ENCODE assay signal across 26 mouse cellular contexts in genomic region chr3:51387134-51387451, GRCm38 (mm10). TPM values are rescaled to one million over a fixed set of nuclear protein-coding genes. Genes with fewer than 3 reads are reported as not detected.
"Had no signal": no experiment of that assay in that cellular context is flagged by ENCODE, and none has a peak within 500 bp of the region (broad histone marks: within the 10 kb centered on the region; RNA-seq: fewer than 3 reads in every experiment).

No protein-coding gene starts in this region.

- H3K36me3 ChIP-seq: heart, embryonic 13.5 days; heart, embryonic 15.5 days; hindbrain, embryonic 10.5 days; hindbrain, embryonic 12.5 days; kidney, embryonic 15.5 days; limb, embryonic 13.5 days; limb, embryonic 15.5 days had no signal

- ATAC-seq: forebrain, postnatal 0 days; intestine, embryonic 16.5 days had no signal

- H3K4me3 ChIP-seq: heart, adult 2 months; heart, embryonic 13.5 days; heart, embryonic 15.5 days; hindbrain, embryonic 10.5 days; hindbrain, embryonic 12.5 days; kidney, embryonic 15.5 days; limb, embryonic 13.5 days; limb, embryonic 15.5 days had no signal

- H3K27ac ChIP-seq: heart, adult 2 months; heart, embryonic 13.5 days; heart, embryonic 15.5 days; hindbrain, embryonic 10.5 days; hindbrain, embryonic 12.5 days; hindbrain, embryonic 14.5 days; kidney, embryonic 15.5 days; kidney, postnatal 0 days; limb, embryonic 13.5 days; limb, embryonic 15.5 days had no signal

- H3K9me3 ChIP-seq: heart, embryonic 13.5 days; heart, embryonic 15.5 days; hindbrain, embryonic 10.5 days; hindbrain, embryonic 12.5 days; kidney, embryonic 15.5 days; limb, embryonic 13.5 days; limb, embryonic 15.5 days had no signal

- H3K27me3 ChIP-seq: heart, embryonic 13.5 days; heart, embryonic 15.5 days; limb, embryonic 15.5 days had no signal

- H3K4me2 ChIP-seq: heart, embryonic 11.5 days; heart, embryonic 13.5 days; heart, embryonic 15.5 days; hindbrain, embryonic 12.5 days; hindbrain, embryonic 14.5 days; kidney, embryonic 15.5 days; limb, embryonic 13.5 days; limb, embryonic 15.5 days had no signal

- DNase-seq: forebrain, postnatal 0 days; kidney, adult 11 months; kidney, adult 2 months; kidney, adult 9 months; kidney, postnatal 14 days; kidney, postnatal 36 days; layer of hippocampus, adult 9-11 months; layer of hippocampus, postnatal 36 days had no signal

- H3K4me1 ChIP-seq: hindbrain, embryonic 12.5 days had no signal

- H3K9ac ChIP-seq: forebrain, postnatal 0 days; heart, embryonic 13.5 days; heart, embryonic 15.5 days; hindbrain, embryonic 12.5 days; hindbrain, embryonic 14.5 days; kidney, embryonic 15.5 days; limb, embryonic 13.5 days; limb, embryonic 15.5 days had no signal

RNA-seq across cellular contexts. Expression of gene Mgarp, which starts 9.4 kb away (rescaled TPM):
- total RNA-seq: layer of hippocampus, adult 18-20 months; layer of hippocampus, postnatal 14 days; layer of hippocampus, postnatal 36 days; left cerebral cortex, adult 18-20 months; left cerebral cortex, postnatal 10 days; left cerebral cortex, postnatal 25 days; left cerebral cortex, postnatal 4 days had no signal
- polyA plus RNA-seq: kidney, adult 2 months had no signal
